Mouse (Mus musculus) embryo, embryonic 11.5 days (tissue): ENCODE data around the gene Lpcat3.

Experiments used
- DNase-seq: peaks from one replicate; pipeline ENCODE4 v3.0.0-alpha.2; 2012; ENCODE audit warnings: low read depth, low spot score

Lpcat3 gene

DNA sequence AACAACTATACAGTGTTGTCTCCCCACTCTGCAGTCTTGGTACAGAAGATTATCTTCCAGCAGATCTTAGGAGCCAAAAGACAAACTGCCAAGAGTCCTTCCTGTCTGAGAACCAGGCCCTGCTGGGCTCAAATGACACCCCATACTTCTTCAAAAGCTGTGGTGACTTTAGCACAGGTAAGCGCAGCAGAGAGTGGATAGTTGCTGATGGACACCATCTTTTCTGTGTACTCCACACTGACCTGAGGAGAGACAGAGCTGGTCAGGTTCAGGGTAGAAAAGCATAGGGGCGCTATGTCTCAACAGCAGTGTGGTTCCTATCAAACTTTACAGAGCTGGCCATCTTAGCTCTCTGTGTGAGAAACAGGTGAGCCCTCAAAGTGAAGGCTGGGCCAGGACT is 41.6 kb downstream of the Lpcat3 start:
- DNase-seq: no peak

DNA sequence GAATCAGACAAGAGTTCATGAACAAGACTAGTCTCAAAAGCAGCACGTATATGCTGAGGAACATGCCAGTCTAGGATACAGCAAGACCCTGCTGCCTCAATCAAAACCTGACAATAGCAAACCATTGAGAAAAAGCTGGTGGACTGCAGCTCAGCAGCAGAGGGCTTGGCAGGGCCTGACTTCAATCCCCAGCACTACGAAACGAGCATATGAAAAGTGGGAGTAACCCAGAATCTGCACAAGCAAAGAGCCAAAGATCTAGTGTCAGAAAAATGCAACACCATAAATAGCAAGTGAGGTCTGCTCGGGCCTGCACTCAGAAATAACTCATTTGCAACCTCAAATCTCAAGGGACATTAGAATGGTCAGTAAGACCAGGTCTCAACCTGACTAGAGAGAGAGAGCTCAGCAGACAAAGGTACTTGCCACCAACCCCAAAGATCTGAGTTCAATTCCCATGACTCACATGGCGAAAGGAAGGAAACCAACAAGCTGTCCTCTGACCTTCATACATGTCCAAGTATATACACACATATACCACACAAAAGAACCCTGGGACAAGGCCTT is 43.3 kb downstream of the Lpcat3 start:
- no peak for DNase-seq

DNA sequence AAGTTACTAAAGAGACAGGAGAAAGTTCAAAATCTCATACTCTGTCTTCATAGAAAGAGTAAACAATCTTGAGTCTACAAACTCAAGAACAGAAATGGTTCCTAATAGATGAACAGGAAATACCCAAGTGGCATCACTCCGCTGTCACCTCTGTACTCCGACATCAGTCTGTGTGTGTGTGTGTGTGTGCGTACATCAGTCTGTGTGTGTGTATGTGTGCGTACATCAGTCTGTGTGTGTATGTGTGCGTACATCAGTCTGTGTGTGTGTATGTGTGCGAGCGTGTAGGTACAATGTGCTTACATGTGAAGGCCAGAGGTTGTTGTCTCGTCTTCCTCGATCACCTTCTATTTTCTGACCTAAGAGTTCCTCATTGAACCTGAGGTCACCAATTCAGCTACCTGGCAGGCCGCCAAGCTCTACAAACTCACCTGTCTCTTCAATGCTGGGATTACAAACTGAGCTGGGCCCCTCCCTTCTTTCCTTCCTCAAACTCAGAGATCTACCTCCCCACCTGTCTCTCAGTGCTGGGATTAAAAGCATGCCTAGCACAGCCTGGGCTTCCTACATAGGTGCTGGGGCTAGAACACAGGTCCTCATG is 45.6 kb downstream of the Lpcat3 start:
- no peak for DNase-seq

DNA sequence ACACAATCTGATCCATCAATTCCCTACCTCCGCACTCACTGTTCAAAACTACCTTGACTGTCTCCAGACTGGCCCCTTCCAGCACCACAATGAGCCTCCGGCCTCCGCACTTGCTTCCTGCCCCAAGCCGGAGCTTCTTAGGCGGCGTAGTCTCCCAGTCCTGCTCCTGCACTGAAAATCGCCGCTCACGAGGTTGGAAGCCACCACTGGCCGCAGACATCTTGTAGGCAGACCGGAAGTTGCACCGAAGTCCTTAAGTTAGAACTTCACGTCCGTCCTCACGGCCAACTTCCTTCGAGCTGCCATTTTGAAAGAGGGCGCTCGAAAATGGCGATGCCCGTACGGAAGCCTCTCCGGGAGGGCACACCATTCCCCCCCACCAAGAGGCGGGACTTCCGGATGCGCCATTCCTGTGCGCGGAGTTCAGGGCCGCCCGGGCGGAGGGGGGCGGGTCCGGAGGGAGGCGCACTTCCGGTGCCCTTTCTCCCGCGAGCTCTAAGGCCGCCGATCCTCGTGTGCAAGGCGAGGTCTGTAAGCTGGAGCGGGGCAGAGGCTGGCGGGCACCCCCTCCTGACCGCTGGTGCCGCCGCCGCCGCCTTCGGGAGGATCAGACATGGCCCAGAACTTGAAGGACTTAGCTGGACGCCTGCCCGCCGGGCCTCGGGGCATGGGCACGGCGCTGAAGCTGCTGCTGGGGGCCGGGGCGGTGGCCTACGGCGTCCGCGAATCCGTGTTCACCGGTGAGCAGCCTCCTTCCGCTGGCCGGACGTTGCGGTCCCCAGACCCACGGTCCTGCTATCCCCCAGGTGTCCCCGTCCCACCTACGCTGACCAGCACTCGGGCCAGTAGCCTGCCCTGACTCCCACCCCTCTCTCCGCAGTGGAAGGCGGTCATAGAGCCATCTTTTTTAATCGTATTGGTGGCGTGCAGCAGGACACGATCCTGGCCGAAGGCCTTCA is 49.3 kb downstream of the Lpcat3 start, which contains the start of the genes Emg1 and Phb2:
Emg1 (minus strand) TSS at position 355 of the 959 bp plus-strand sequence.
Phb2 (plus strand) TSS at position 513 of the 959 bp plus-strand sequence.
- DNase-seq: peak; percentile 96

DNA sequence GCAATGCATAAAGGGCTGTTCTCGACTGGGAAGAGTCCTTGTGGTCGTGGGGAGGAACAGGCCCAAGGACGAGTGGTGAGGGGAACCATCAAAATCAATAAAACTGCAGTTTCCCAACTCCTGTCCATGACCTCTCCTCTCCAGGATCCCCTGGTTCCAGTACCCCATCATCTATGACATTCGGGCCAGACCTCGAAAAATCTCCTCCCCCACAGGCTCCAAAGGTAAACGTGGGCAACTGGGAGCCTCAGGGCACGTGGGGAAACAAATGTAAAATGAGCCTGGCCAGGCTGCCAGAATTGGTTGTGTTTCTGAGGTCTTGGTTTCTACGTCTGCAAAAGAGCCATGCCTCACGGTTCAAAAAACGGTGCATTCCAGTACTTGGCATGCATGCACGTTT is 50.1 kb downstream of the Lpcat3 start:
- DNase-seq: no peak

DNA sequence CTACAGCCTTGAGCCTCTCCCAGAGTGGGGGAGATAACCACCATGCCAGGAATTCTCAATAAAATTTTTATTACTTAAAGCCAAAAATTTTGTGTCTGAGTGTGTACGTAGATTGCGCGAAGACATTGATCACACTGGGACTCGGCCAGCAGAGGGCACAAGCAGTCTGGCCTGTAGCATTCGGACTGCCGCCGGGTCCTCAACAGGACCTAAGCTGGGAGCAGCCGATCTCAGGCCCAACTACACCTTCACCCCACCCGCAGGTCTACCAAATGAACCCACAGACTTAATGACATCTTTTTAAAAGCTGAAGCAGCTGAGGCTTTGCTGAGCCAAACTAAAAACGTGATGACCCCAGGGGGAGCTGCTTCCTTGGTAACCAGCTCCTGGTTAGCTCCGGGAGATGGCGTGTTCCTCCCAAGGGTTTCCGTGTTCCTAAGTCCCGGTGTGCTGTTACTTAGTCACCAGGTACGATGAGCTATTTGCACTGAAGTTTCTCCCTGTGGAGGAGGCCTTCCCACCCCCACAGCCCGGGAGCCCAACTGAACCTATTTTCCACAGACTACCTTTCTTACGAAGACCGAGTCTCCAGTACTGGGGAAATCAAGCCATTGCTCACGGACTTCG is 54.1 kb downstream of the Lpcat3 start:
- DNase-seq: no peak

DNA sequence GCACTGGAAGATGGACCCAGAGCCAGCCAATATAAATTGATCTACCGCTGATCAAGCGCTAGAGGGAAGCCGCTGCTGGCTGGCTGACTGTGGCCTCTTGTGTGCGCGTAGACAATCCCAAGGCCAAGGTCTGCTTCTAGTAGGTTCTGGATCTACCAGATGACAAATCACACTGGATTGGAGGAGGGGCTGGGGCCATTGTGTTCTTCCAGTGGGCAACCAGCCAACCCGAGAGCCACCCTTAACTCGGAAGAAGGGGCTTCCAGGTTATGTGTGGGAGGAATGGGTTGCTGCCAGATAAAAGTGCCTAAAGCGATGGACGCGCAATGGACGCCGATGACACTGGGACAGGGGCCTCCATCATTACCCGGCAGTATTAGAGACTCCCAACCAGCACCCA is 55.1 kb downstream of the Lpcat3 start:
- DNase-seq: no peak

DNA sequence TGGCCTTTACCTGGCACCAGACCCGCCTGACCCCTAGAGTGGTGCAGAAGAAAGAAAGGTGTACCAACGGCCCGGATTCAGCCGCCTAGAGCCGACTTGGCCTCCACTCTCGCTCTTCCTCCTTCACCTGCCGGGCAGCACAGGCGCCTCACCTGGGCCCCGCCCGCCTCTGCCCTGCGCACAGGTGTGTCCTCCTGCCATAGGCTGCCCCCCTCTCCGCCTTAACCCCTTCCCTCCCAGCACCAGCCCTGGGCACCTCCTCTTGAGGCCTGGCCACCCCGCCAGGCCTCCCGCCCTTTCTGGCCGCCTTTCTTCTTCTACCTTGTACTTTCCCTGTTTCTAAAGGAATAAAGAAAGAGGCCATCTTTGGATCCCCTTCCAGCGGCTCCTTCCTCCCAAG is 55.9 kb downstream of the Lpcat3 start:
- no peak for DNase-seq

DNA sequence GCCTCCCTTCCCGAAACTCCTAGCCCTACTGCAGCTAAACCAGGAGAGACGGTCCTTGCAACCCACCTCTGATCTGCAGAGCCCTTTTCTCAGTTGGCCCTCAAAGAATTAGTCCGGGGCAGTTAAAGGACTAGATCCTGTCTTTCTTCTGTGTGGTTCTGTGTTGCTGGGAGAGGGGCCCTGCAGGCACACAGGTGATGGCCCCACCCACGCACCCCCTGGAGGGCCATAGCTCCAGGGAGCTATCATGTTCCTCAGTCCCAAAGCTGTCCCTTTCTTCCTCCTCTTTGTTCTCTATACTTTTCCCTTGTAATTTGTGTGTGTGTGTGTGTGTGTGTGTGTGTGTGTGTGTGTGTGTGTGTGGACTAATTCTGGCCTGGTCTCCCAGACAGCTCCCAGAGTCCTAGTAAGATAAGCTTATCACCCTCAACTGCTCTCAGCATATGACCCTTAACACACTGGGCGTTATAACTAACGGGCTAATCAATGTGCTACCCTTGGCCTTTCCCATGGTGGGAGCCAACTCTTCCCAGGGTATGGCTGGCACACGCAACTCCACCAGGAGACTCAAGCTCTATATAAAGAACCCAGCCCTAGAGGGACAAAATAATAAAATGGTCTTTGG is 56.6 kb downstream of the Lpcat3 start:
- DNase-seq: no peak

DNA sequence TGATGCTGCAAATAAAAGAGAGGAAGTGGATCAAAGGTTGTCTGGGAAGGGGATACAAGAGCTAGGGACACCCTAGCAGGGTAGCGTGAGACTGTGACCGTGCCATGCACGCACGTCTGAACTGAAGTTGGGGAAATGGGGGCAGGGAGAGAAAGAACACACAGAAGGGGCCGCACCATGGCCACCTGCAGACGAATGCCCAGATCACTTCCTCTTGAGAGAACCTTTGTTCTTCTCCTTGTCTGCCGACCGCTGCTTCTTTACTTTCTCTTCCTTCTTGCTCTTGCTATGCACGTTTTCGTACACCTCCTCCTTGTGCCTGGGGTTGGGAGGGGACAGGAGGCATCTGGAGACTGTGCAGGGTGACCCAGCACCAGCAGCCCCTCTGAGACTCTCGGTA is 58.1 kb downstream of the Lpcat3 start:
- no peak for DNase-seq

DNA sequence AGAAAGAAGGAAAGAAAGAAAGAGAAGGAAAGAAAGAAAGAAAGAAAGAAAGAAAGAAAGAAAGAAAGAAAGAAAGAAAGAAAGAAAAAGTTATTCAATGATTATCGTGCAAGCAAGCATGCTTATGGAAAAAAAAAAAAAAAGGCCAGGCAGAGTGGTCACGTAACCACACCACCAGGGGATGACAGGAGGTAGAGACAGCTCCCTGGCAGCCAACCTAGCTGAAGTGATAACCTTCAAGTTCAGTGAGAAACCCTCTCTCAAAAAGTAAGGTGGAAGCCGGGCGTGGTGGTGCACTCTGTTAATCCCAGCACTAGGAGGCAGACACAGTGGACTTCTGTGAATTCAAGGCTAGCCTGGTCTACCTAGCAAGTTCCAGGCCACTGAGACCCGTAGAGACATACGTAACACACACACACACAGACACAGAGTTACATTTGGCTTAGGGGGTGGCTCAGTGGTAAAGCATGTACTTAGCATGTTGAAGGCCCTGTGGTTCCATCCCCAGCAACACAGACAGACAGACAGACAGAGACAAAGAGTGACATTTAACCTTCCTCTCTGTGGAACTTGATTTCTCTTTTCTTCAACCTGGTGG is 60.1 kb downstream of the Lpcat3 start:
- DNase-seq: no peak

DNA sequence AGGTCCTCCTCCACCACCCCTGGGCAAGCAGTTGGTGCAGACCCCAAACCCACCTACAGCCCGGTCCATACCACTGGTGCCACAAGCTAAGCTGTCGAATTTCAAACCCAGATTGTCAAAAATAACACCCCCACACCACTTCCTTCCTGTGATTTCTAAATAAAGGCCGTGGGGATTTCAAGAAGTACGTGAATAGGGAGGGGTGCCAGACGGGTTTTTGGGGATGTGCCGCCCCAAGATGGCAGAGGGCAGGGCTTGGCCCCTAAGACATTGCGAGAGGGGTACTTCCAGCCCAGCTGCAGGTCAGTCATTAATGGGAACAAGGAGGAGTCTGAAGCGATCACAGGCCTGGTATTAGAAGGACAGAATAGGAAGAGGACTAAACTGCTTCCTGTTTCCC is 60.7 kb downstream of the Lpcat3 start:
- DNase-seq: no peak

DNA sequence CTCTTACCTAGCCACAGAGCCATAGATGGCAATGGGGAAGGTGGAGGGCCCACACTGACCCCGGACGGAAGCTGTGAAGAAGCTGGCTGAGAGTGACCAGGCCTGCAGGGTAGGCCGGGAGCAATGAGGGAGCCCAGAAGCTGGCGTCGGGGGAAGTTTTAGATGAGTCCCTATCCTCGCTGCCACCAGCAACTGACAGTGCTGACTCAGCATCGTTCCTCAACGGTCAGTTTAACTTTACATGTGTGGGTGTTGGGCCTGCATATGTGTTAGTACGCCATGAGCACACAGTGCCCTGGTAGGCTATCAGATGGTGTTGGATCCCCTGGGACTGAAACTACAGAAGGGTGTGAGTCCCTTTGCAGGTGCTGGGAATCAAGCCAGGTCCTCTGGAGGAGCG is 61.6 kb downstream of the Lpcat3 start:
- DNase-seq: no peak

DNA sequence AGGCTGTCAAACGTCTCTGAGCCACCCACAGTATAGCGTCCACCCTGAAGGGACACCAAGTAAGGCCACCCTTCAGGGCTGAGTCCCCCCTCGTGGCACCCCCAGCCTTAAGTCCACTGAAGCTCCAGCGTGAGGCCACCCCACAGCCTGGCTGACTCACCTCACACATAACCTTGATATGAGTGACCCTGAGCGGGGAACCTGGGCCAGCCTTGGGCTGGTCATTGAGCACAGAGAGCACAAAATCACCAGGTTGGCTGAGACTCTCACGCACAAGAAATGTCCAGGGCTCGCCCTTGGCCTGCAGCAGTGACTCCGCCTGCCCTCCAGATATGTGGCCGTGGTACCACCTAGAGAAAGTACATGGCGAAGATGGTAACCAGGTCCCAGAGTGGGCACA is 65.8 kb downstream of the Lpcat3 start:
- no peak for DNase-seq

DNA sequence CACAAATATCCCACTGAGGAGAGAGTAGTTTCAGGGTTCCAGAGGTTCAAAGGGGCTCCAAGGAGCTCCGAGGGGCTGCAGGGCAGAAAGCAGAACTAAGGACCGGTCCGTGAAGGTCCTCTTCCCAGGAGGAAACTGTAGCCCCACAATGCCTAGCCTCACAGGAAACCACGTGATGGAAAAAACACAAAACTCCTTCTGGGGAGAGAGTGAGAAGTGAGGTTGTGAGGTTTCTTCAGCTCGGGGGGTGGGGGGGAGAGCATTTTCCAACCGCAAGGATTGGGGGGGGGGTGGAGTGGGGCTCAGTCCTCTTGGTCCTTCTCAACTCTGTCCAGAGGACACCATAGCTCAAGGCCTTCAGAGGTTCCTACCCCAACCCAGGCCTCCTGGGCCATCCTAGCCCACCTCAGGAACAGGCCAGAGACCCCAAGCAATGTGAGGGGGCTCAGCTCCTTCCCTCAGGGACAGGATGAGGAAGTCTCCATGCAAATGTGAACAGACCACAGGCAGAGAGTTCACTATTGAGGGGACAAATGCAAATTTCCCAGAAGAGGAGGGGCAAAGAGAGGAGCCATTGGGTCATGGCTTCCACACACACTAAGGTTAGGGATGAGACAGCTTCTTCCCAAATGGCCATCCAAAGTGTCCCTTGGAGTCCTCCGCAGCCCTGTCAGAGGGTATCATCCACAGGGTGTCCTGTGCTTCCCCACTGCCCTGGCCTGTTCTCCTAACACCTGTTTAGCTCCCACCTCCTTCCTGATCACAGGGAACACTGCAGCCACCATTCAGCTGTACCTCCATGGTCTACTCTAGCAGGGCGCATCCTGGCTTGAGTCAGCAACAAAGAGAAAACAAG is 67.3 kb downstream of the Lpcat3 start:
- DNase-seq: no peak

DNA sequence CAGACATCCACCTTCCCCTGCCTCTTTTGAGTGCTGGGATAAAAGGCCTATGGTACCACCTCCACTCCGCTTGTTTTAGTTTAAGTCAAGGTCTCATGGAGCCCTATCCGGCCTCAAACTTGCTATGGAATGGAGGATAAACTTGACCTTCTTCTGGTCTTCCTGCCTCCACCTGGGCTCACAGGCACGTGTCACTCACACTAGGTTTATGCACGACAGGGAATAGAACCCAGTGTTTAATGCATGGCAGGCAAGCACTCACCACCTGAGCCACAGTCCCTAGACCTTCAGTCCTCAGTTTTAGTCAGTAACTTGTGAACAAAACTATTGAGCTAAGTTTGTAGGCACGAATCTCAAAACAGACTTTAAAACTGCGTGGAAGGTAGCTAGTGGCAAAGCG is 68.2 kb downstream of the Lpcat3 start:
- no peak for DNase-seq

DNA sequence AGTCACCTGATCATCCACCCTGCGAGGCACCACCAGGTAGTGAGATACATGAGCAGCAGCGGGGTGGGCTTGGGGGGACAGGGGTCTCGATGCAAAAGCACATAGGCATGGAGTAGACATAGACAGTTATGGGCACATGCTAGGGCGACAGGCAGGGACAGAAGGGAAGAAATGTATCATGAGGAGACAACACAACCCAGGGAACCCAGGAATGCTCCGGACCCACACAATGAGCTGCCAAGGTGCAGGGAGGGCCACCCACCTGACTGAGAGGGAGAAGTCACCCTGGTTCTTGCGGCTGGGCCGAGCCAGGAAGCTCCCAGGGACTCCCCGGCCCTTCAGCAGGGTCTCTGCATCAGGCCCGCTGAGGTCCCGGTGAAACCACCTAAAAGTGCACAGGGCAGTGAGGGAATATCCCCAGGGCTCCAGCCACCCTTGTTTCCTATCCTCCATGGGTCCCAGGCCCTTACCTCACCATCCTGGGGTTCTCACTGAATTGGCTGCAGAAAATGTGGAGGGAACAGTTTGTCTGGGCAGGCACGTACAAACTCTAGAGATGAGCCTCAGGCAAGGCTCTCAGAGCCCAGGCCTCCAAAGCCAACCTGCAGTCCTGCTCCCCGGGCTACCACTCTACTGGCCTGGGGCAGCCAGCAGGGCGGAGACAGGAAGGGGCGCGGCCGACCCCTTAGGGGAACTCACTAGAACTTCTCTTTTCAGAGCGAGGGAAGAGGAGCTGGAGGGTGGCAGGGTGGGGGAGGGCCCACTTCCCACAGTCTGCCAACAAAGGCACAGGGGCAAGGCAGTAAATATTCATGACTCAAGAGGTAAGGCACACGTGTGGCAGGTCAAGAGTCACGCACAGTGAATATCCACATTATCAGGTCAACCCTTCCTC is 69.9 kb downstream of the Lpcat3 start:
- DNase-seq: no peak

DNA sequence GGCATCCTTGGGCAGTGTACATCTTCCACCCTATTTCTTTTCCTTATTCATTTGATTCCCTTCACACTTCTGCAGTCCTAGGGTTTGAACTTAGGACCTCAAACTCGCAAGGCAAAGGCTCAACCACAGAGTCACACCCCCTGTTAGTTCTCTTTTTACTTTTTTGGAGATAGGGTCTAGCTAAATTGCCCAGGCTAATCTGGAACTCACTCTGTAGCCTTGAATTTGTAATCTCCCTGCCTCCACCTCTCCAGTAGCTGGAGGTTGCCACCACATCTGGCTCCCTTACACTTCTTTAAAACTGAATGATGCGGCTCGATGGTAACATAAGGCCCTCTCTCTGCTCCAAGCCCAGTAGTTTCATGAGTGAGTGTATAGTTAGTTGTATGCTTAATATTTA is 71.6 kb downstream of the Lpcat3 start:
- no peak for DNase-seq

DNA sequence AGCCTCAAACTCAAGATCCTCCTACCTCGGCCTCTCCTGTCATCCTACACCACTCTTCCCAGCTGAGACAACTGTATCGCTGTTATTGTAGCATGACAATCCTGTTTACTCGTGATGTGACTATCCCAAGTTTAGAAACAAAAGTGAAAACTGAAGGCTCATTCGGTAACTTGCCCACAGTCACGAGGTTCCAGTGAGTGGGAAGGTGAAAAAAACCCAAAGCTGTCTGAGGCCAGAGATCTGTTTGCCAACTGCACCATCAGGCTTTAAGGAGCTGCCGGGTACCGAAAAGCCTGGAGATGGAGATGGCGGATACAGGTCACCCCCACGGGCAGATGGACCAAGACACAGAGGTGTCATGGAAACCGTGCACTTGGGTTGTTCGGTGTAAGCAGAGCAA is 74.2 kb downstream of the Lpcat3 start:
- DNase-seq: no peak
